Mouse (Mus musculus): ENCODE data around the gene Sec24d. TPM values are rescaled to one million over a fixed set of nuclear protein-coding genes. Genes with fewer than 3 reads are reported as not detected.

The Sec24d gene
- total and polyA plus RNA-seq, 2 experiments, result 46.4 to 89.7 TPM

- H3K27ac ChIP-seq (replicated peaks; ENCODE audit: insufficient read depth, low read depth, low read length), result no peak overlapping the region
- no peak overlapping the region for H3K9ac ChIP-seq (ENCODE audit: low read depth, low read length)
- no peaks in the 10 kb centered on the region for H3K4me1 ChIP-seq (ENCODE audit: control insufficient read depth, insufficient read depth, low read length)
- 77% methylated on average over 5 of the region's 5 CpGs for WGBS
- no peaks in the 10 kb centered on the region for H3K79me2 ChIP-seq (ENCODE audit: control insufficient read depth, insufficient read depth, low read length)
- no peak for TF ChIP-seq CTCF (IDR thresholded peaks at IDR 0.05; ENCODE audit: low read depth, low read length)
- no peak for TF ChIP-seq POLR2A (IDR thresholded peaks at IDR 0.05; ENCODE audit: extremely low read depth, insufficient read depth, low read length)
- no peaks in the 10 kb centered on the region for H3K36me3 ChIP-seq (ENCODE audit: control insufficient read depth, insufficient read depth, low read length)
- H3K27me3 ChIP-seq (ENCODE audit: control insufficient read depth, insufficient read depth, low read length), result peaks cover 3% of the 10 kb centered on the region; the same call in 1 of the 2 replicates
- H3K4me3 ChIP-seq (ENCODE audit: insufficient read depth, low read depth, low read length), result no peak overlapping the region
- no peak for DNase-seq (ENCODE audit: extremely low read depth, low read depth, low spot score)
These were observed 128.4 kb downstream of the Sec24d start for GRCm38 (mm10) chr3:123395611-123396010.

- DNase-seq (ENCODE audit: extremely low read depth, low read depth, low spot score), result no peak
- no peak for TF ChIP-seq POLR2A (IDR thresholded peaks at IDR 0.05; ENCODE audit: extremely low read depth, insufficient read depth, low read length)
- TF ChIP-seq CTCF (IDR thresholded peaks at IDR 0.05; ENCODE audit: low read depth, low read length), result no peak
- 78% methylated on average over 9 of the region's 9 CpGs for WGBS
- H3K4me1 ChIP-seq (ENCODE audit: control insufficient read depth, insufficient read depth, low read length), result no peaks in the 10 kb centered on the region
- H3K27ac ChIP-seq (replicated peaks; ENCODE audit: insufficient read depth, low read depth, low read length), result no peak overlapping the region
- peaks cover 3% of the 10 kb centered on the region; the same call in 1 of the 2 replicates for H3K27me3 ChIP-seq (ENCODE audit: control insufficient read depth, insufficient read depth, low read length)
- H3K36me3 ChIP-seq (ENCODE audit: control insufficient read depth, insufficient read depth, low read length), result no peaks in the 10 kb centered on the region
- no peak overlapping the region for H3K9ac ChIP-seq (ENCODE audit: low read depth, low read length)
- H3K79me2 ChIP-seq (ENCODE audit: control insufficient read depth, insufficient read depth, low read length), result no peaks in the 10 kb centered on the region
- no peak overlapping the region for H3K4me3 ChIP-seq (ENCODE audit: insufficient read depth, low read depth, low read length)
These were observed 130.6 kb downstream of the Sec24d start for GRCm38 (mm10) chr3:123397562-123398481.

- Histone ChIP-seq H3K4me3 (ENCODE audit: insufficient read depth, low read depth, low read length) (no peak overlapping the region), H3K36me3 (ENCODE audit: control insufficient read depth, insufficient read depth, low read length) (no peaks in the 10 kb centered on the region), H3K79me2 (ENCODE audit: control insufficient read depth, insufficient read depth, low read length) (no peaks in the 10 kb centered on the region), H3K9ac (ENCODE audit: low read depth, low read length) (no peak overlapping the region), H3K4me1 (ENCODE audit: control insufficient read depth, insufficient read depth, low read length) (no peaks in the 10 kb centered on the region), H3K27ac (replicated peaks; ENCODE audit: insufficient read depth, low read depth, low read length) (no peak overlapping the region), H3K27me3 (ENCODE audit: control insufficient read depth, insufficient read depth, low read length) (no peaks in the 10 kb centered on the region)
- DNase-seq (ENCODE audit: extremely low read depth, low read depth, low spot score), result no peak
- TF ChIP-seq POLR2A (IDR thresholded peaks at IDR 0.05; ENCODE audit: extremely low read depth, insufficient read depth, low read length), result no peak
- TF ChIP-seq CTCF (IDR thresholded peaks at IDR 0.05; ENCODE audit: low read depth, low read length), result no peak
- WGBS, result 69% methylated on average over 3 of the region's 3 CpGs
These were observed 137.7 kb downstream of the Sec24d start for GRCm38 (mm10) chr3:123404945-123405344.

GRCm38 (mm10) chr3:123411821-123412578, 144.7 kb downstream of the Sec24d start:
- Histone ChIP-seq H3K4me1 (ENCODE audit: control insufficient read depth, insufficient read depth, low read length) (no peaks in the 10 kb centered on the region), H3K79me2 (ENCODE audit: control insufficient read depth, insufficient read depth, low read length) (no peaks in the 10 kb centered on the region), H3K36me3 (ENCODE audit: control insufficient read depth, insufficient read depth, low read length) (no peaks in the 10 kb centered on the region), H3K27me3 (ENCODE audit: control insufficient read depth, insufficient read depth, low read length) (no peaks in the 10 kb centered on the region), H3K27ac (replicated peaks; ENCODE audit: insufficient read depth, low read depth, low read length) (no peak overlapping the region), H3K9ac (ENCODE audit: low read depth, low read length) (no peak overlapping the region), H3K4me3 (ENCODE audit: insufficient read depth, low read depth, low read length) (no peak overlapping the region)
- TF ChIP-seq CTCF (IDR thresholded peaks at IDR 0.05; ENCODE audit: low read depth, low read length) (no peak), POLR2A (IDR thresholded peaks at IDR 0.05; ENCODE audit: extremely low read depth, insufficient read depth, low read length) (no peak)
- 70% methylated on average over 6 of the region's 6 CpGs for WGBS
- no peak for DNase-seq (ENCODE audit: extremely low read depth, low read depth, low spot score)

- 81% methylated on average over 5 of the region's 5 CpGs for WGBS
- no peaks in the 10 kb centered on the region for H3K79me2 ChIP-seq (ENCODE audit: control insufficient read depth, insufficient read depth, low read length)
- H3K36me3 ChIP-seq (ENCODE audit: control insufficient read depth, insufficient read depth, low read length), result no peaks in the 10 kb centered on the region
- no peaks in the 10 kb centered on the region for H3K27me3 ChIP-seq (ENCODE audit: control insufficient read depth, insufficient read depth, low read length)
- no peak overlapping the region for H3K27ac ChIP-seq (replicated peaks; ENCODE audit: insufficient read depth, low read depth, low read length)
- no peaks in the 10 kb centered on the region for H3K4me1 ChIP-seq (ENCODE audit: control insufficient read depth, insufficient read depth, low read length)
- H3K9ac ChIP-seq (ENCODE audit: low read depth, low read length), result no peak overlapping the region
- no peak overlapping the region for H3K4me3 ChIP-seq (ENCODE audit: insufficient read depth, low read depth, low read length)
- TF ChIP-seq CTCF (IDR thresholded peaks at IDR 0.05; ENCODE audit: low read depth, low read length) (no peak), POLR2A (IDR thresholded peaks at IDR 0.05; ENCODE audit: extremely low read depth, insufficient read depth, low read length) (no peak)
- no peak for DNase-seq (ENCODE audit: extremely low read depth, low read depth, low spot score)
These were observed 145.9 kb downstream of the Sec24d start for GRCm38 (mm10) chr3:123413173-123413572.

Other genes with a start within 250 kb of the Sec24d start
- 0.37 TPM in 1 of 2 replicates, not detected in the other for gene Myoz2, start 232.4 kb upstream of the Sec24d start, total RNA-seq (2014; rRNA removed)
- gene Myoz2, start 232.4 kb upstream of the Sec24d start, polyA plus RNA-seq (2012; rRNA removed), result not detected in 2 replicates
- gene Synpo2, start 31.3 kb upstream of the Sec24d start, total RNA-seq (2014; rRNA removed), result 0.34 and 0.37 TPM in 2 replicates
- gene Synpo2, start 31.3 kb upstream of the Sec24d start, polyA plus RNA-seq (2012; rRNA removed), result 0.06 TPM in 2 replicates
- gene Mettl14, start 118.7 kb downstream of the Sec24d start, total RNA-seq (2014; rRNA removed), result 2.9 and 3.9 TPM in 2 replicates
- 1.9 and 2.9 TPM in 2 replicates for gene Mettl14, start 118.7 kb downstream of the Sec24d start, polyA plus RNA-seq (2012; rRNA removed)
- 0.18 TPM in 1 of 2 replicates, not detected in the other for gene Prss12, start 179.5 kb downstream of the Sec24d start, total RNA-seq (2014; rRNA removed)
- 0.07 and 0.25 TPM in 2 replicates for gene Prss12, start 179.5 kb downstream of the Sec24d start, polyA plus RNA-seq (2012; rRNA removed)

Measured in liver, adult 2 months (tissue).